ENCODE assay signal across 9 mouse cellular contexts in genomic region chr3:89388901-89389740, GRCm38 (mm10). TPM values are rescaled to one million over a fixed set of nuclear protein-coding genes. Genes with fewer than 3 reads are reported as not detected.
A peak's percentile ranks its signal among the peaks of the same experiment; 100 is the strongest.
DNase-seq lines count a peak whose midpoint lies in the region; ATAC-seq and TF ChIP-seq lines count a peak whose summit lies in the region.
"Had no signal": no experiment of that assay in that cellular context is flagged by ENCODE, and none has a peak within 500 bp of the region (broad histone marks: within the 10 kb centered on the region; RNA-seq: fewer than 3 reads in every experiment).

No protein-coding gene starts in this region.

- H3K4me3 ChIP-seq in gastrocnemius, adult 2 months: peak overlapping the region; percentile 82
- no peak overlapping the region for H3K4me3 ChIP-seq in hindbrain, embryonic 14.5 days (replicated peaks; ENCODE audit: low read length)
- H3K4me3 ChIP-seq: midbrain, embryonic 12.5 days had no signal

- no peaks in the 10 kb centered on the region for H3K9me3 ChIP-seq in hindbrain, embryonic 14.5 days (ENCODE audit: control insufficient read depth, low read length)
- H3K9me3 ChIP-seq: midbrain, embryonic 12.5 days had no signal

- no peak overlapping the region for H3K9ac ChIP-seq in hindbrain, embryonic 14.5 days
- H3K9ac ChIP-seq: midbrain, embryonic 12.5 days had no signal

- intact Hi-C loops in gastrocnemius, adult 2 months (cut with DNase I): no loop called here

- H3K4me1 ChIP-seq in hindbrain, embryonic 14.5 days (replicated peaks; ENCODE audit: control insufficient read depth, insufficient read depth, low read length): peaks cover 31% of the 10 kb centered on the region

- TF ChIP-seq CTCF in gastrocnemius, adult 2 months (IDR thresholded peaks at IDR 0.05): no peak

- DNase-seq in gastrocnemius, adult 2 months: no peak
- DNase-seq in gastrocnemius, adult 8-10 months (ENCODE audit: low spot score in 2 of 2): no peak
- DNase-seq in spleen, adult 18-20 months: peak; percentile 52 to 57
- no peak for DNase-seq in spleen, adult 12 weeks (ENCODE audit: low spot score)
- DNase-seq in hindbrain, embryonic 14.5 days (ENCODE audit: low spot score): peak; percentile 64
- peak; percentile 88 for DNase-seq in naive thymus-derived CD4-positive, alpha-beta T cell, adult 2 months (ENCODE audit: low read depth)
- no peak for DNase-seq in layer of hippocampus, adult 9-10 months (ENCODE audit: low spot score)
- no peak for DNase-seq in right cerebral cortex, postnatal 25 days

- H3K36me3 ChIP-seq in hindbrain, embryonic 14.5 days (replicated peaks; ENCODE audit: control insufficient read depth, insufficient read depth): no peaks in the 10 kb centered on the region
- H3K36me3 ChIP-seq: midbrain, embryonic 12.5 days had no signal

- H3K27me3 ChIP-seq in hindbrain, embryonic 14.5 days (ENCODE audit: control insufficient read depth, insufficient read depth, low read length): peaks cover 9% of the 10 kb centered on the region

- H3K27ac ChIP-seq in gastrocnemius, adult 2 months: peak overlapping the region; percentile 95
- H3K27ac ChIP-seq in hindbrain, embryonic 14.5 days: no peak overlapping the region
- H3K27ac ChIP-seq: midbrain, embryonic 12.5 days had no signal

- no peak for ATAC-seq in hindbrain, embryonic 14.5 days (ENCODE audit: low FRiP score)

- WGBS in hindbrain, embryonic 14.5 days: 69% methylated on average over 6 of the region's 6 CpGs

- no peak overlapping the region for H3K4me2 ChIP-seq in hindbrain, embryonic 14.5 days (replicated peaks)
- H3K4me2 ChIP-seq: midbrain, embryonic 12.5 days had no signal

RNA-seq across cellular contexts. Expression of gene Zbtb7b, which starts 5.5 kb away (rescaled TPM):
- 10 to 100 TPM; 22.8 to 33.3 TPM for total RNA-seq in gastrocnemius, adult 2 months (2021)
- total RNA-seq in gastrocnemius, adult 8-10 months (2022): 10 to 100 TPM; 24.0 to 29.5 (median 27.7) TPM
- polyA plus RNA-seq in hindbrain, embryonic 14.5 days (2014; fragmentation: Nextera tagmentation; extraction: Ambion mirVana): 0.46 and 1.1 TPM in 2 replicates

RNA-seq across cellular contexts. Expression of gene Lenep, which starts 13.5 kb away (rescaled TPM):
- 1 to 10 TPM in 1 of 2 experiments, under 1 TPM in 1; 0.41 to 2.1 TPM for total RNA-seq in gastrocnemius, adult 2 months (2021)
- 1 to 10 TPM in 1 of 4 experiments, not detected in 3; 2.8 TPM for total RNA-seq in gastrocnemius, adult 8-10 months (2022)
- not detected in 2 replicates for polyA plus RNA-seq in hindbrain, embryonic 14.5 days (2014; fragmentation: Nextera tagmentation; extraction: Ambion mirVana)

RNA-seq across cellular contexts. Expression of gene Flad1, which starts 22.5 kb away (rescaled TPM):
- total RNA-seq in gastrocnemius, adult 2 months (2021): 10 to 100 TPM; 40.8 to 56.4 TPM
- total RNA-seq in gastrocnemius, adult 8-10 months (2022): 10 to 100 TPM; 37.8 to 46.1 (median 41.6) TPM
- polyA plus RNA-seq in hindbrain, embryonic 14.5 days (2014; fragmentation: Nextera tagmentation; extraction: Ambion mirVana): 30.8 and 33.4 TPM in 2 replicates

RNA-seq across cellular contexts. Expression of gene Dcst1, which starts 24.1 kb away (rescaled TPM):
- not detected for total RNA-seq in gastrocnemius, adult 2 months (2021)
- not detected for total RNA-seq in gastrocnemius, adult 8-10 months (2022)
- 0.43 and 1.1 TPM in 2 replicates for polyA plus RNA-seq in hindbrain, embryonic 14.5 days (2014; fragmentation: Nextera tagmentation; extraction: Ambion mirVana)

RNA-seq across cellular contexts. Expression of gene Dcst2, which starts 27.3 kb away (rescaled TPM):
- total RNA-seq in gastrocnemius, adult 2 months (2021): not detected
- under 1 TPM in 1 of 4 experiments, not detected in 3; 0.13 TPM for total RNA-seq in gastrocnemius, adult 8-10 months (2022)
- 0.12 and 0.21 TPM in 2 replicates for polyA plus RNA-seq in hindbrain, embryonic 14.5 days (2014; fragmentation: Nextera tagmentation; extraction: Ambion mirVana)

Comparison
In these comparisons a context has a peak if more than half of its experiments do, and no peak if none do; other contexts are left out.
1. DNase-seq: peak in spleen, adult 18-20 months (2 of 2), hindbrain, embryonic 14.5 days (single experiment) and naive thymus-derived CD4-positive, alpha-beta T cell, adult 2 months (single experiment); none in gastrocnemius, adult 2 months (single experiment), gastrocnemius, adult 8-10 months (0 of 2), spleen, adult 12 weeks (single experiment), layer of hippocampus, adult 9-10 months (single experiment) and right cerebral cortex, postnatal 25 days (single experiment).